ENCODE assay signal across 10 mouse cellular contexts in genomic region chr9:121387539-121388272, GRCm38 (mm10).
DNase-seq lines count a peak whose midpoint lies in the region; ATAC-seq lines count a peak whose summit lies in the region.
"Had no signal": no experiment of that assay in that cellular context is flagged by ENCODE, and none has a peak within 500 bp of the region (broad histone marks: within the 10 kb centered on the region; RNA-seq: fewer than 3 reads in every experiment).

No protein-coding gene starts in this region.

- 81% methylated on average over 9 of the region's 9 CpGs for WGBS in neural tube, embryonic 13.5 days

- H3K27me3 ChIP-seq in neural tube, embryonic 13.5 days, result no peaks in the 10 kb centered on the region
- H3K27me3 ChIP-seq: CH12.LX had no signal

- peaks cover 4% of the 10 kb centered on the region for H3K36me3 ChIP-seq in neural tube, embryonic 13.5 days

- H3K4me2 ChIP-seq in neural tube, embryonic 13.5 days, result no peak overlapping the region

- H3K4me3 ChIP-seq in neural tube, embryonic 13.5 days, result no peak overlapping the region

- peak overlapping the region; percentile 44; the same call in 1 of the 2 replicates for H3K9ac ChIP-seq in neural tube, embryonic 13.5 days

- no peak overlapping the region for H3K27ac ChIP-seq in neural tube, embryonic 13.5 days (replicated peaks)

- H3K9me3 ChIP-seq in neural tube, embryonic 13.5 days, result no peaks in the 10 kb centered on the region

- no peak for ATAC-seq in neural tube, embryonic 13.5 days (ENCODE audit: low read depth)
- ATAC-seq in activated CD4-positive, CD25-positive, alpha-beta regulatory T cell, adult 4 months, result no peak

- DNase-seq in heart, adult 11 months, result peak; percentile 95
- no peak for DNase-seq in heart, postnatal 25 days (ENCODE audit: low spot score)
- DNase-seq in neural tube, embryonic 10.5 days (ENCODE audit: extremely low spot score, low spot score), result no peak
- peak; percentile 85 to 87 for DNase-seq in layer of hippocampus, adult 8-10 months (ENCODE audit: low spot score in 2 of 2)
- DNase-seq in right cerebral cortex, postnatal 4 days, result peak; percentile 60
- no peak for DNase-seq in embryo, embryonic 9.5 days (ENCODE audit: extremely low spot score)
- DNase-seq: thymus, postnatal 4 days had no signal

- peaks cover 43% of the 10 kb centered on the region for H3K4me1 ChIP-seq in neural tube, embryonic 13.5 days (replicated peaks)

- intact Hi-C loops in heart, postnatal 25 days (cut with DNase I), result loop anchor here (2.0 to 10.0 kb wide), 3 partner anchors 70 to 893 kb away; partner anchors contain the start of gene Eif1b

Comparison
In these comparisons a context has a peak if more than half of its experiments do, and no peak if none do; other contexts are left out.
1. DNase-seq: peak in heart, adult 11 months (single experiment), layer of hippocampus, adult 8-10 months (2 of 2) and right cerebral cortex, postnatal 4 days (single experiment); none in heart, postnatal 25 days (single experiment), neural tube, embryonic 10.5 days (single experiment) and embryo, embryonic 9.5 days (single experiment).